Mouse (Mus musculus) spleen, adult 2 months (tissue): Measurements from ENCODE around the gene Sh3pxd2b.

Source experiments
- CTCF ChIP-seq: fragments of 200-500 bp; IDR thresholded peaks from 2 replicates; pipeline ENCODE4 v1.5.1; 2011; ENCODE audit warnings: mild to moderate bottlenecking, inconsistent platforms; ENCODE audit not compliant: insufficient read depth, insufficient read length, insufficient replicate concordance; ENCODE audit errors: extremely low read depth
- POLR2A ChIP-seq: fragments of 200-500 bp; IDR thresholded peaks from 2 replicates; pipeline ENCODE4 v1.6.1; 2011; ENCODE audit warnings: low read depth, low read length, inconsistent platforms

- TF ChIP-seq CTCF (no peak), POLR2A (no peak)
These were observed 1.9 kb upstream of the Sh3pxd2b start for GRCm38 (mm10) chr11:32345504-32346297.
